Mouse (Mus musculus): ENCODE results near the gene Gm47955. TPM values are rescaled to one million over a fixed set of nuclear protein-coding genes. Genes with fewer than 3 reads are reported as not detected.

Gm47955 gene
- not detected in 2 replicates for polyA plus RNA-seq (2012; rRNA removed)

DNA sequence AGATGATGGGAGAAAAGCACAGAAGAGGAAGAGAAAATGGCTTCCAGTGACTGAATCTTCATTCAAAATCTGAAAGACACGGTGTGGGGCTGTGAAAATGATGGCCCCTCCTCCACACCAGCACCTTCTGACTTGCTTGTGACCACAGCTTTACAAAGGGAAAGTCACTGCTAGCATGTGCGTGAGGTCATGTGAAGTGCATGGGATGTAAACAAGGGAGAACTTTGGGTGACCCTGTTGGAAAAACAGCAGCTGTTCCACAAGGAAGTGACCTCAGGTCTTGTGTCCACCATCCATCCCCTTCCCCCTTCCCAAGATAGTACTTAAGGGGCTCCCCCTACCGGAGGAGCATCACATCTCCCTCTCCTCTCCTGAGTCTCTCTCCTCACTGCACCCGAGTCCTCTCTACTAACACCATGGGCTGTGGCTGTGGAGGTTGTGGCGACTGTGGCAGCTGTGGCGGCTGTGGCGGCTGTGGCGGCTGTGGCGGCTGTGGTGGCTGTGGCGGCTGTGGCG, at the start of gene Gm47955:
TSS of gene Gm47955 (plus strand) at position 417 of the 516 bp plus-strand sequence.

DNA sequence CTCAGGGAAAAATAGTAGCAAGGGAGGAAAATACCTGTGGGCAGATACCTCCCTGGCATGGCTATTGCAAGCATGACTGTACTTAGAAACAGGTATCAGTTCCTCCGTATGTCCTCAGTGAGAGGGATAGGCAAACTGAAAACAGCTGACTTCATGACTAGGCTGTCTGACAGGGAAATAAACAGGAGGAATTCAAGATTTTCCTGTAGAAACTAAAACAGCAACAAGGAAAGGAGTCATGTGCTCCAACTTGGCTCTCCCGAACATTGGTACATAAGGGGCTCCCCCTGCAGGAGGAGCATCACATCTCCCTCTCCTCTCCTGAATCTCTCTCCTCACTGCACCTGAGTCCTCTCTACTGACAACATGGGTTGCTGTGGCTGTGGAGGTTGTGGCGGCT, 47.1 kb upstream of the Gm47955 start, which contains the start of gene A030005L19Rik:
TSS of gene A030005L19Rik (plus strand) at position 301 of the 400 bp plus-strand sequence.

DNA sequence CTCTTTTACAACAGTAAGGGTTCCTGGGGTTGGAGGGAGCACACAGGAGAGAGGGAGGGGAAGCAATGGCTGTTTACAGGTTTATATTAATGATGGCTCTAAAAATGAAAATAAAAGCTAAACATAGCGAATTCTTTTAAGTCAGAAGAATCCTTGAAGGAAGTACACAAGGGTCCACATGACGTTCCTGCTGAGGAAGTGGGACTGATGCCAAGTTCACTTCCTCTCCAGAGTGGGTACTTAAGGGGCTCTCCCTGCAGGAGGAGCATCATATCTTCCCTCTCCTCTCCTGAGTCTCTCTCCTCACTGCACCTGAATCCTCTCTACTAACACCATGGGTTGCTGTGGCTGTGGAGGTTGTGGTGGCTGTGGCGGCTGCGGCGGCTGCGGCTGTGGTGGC, 35.4 kb upstream of the Gm47955 start, which contains the start of gene A030014E15Rik:
TSS of gene A030014E15Rik (plus strand) at position 268 of the 400 bp plus-strand sequence.

DNA sequence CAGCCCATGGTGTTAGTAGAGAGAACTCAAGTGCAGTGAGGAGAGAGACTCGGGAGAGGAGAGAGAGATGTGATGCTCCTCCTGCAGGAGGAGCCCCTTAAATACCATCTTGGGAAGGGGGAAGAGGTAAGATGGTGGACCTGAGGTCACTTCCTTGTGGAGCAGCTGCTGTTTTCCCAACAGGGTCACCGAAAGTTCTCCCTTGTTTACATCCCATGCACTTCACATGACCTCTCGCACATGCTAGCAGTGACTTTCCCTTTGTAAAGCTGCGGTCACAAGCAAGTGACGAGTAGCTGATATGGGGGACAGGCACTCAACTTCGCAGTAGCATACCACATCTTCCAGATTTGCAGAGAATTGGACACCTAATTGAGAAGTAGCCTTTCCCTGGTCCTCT, 28.8 kb upstream of the Gm47955 start, which contains the start of gene Gm6217:
TSS of gene Gm6217 (minus strand) at position 74 of the 400 bp plus-strand sequence.

DNA sequence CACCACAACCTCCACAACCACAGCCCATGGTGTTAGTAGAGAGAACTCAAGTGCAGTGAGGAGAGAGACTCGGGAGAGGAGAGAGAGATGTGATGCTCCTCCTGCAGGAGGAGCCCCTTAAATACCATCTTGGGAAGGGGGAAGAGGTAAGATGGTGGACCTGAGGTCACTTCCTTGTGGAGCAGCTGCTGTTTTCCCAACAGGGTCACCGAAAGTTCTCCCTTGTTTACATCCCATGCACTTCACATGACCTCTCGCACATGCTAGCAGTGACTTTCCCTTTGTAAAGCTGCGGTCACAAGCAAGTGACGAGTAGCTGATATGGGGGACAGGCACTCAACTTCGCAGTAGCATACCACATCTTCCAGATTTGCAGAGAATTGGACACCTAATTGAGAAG, 16.8 kb upstream of the Gm47955 start, which contains the start of gene A030003K21Rik:
TSS of gene A030003K21Rik (minus strand) at position 94 of the 400 bp plus-strand sequence.

DNA sequence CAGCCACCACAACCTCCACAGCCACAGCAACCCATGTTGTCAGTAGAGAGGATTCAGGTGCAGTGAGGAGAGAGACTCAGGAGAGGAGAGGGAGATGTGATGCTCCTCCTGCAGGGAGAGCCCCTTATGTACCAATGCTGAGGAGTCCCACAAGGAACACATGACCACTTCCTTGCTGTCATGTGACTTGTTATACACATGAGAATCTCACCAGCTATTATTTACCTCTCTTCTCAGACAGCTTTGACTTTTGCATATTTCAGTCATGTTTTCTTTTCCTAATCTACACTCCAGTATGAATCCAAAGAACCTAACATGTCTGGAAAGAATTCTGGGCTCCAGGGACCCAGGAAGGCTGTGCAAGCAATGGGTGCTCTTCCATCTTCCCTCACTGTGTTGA, 4.2 kb upstream of the Gm47955 start, which contains the start of gene Gm7544:
TSS of gene Gm7544 (minus strand) at position 101 of the 400 bp plus-strand sequence.

DNA sequence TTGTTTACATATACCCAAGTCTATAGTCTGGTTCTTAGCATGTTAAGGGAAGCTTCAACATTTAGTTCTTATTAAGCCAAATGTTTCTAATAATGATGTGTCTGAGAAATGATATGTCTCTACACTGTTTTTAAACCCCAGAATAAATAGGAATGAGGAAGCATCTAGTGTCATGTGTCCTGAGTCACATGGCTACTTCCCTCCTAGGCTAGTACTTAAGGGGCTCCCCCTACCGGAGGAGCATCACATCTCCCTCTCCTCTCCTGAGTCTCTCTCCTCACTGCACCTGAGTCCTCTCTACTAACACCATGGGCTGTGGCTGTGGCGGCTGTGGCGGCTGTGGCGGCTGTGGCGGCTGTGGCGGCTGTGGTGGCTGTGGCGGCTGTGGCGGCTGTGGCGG, 40.2 kb downstream of the Gm47955 start, which contains the start of gene Gm47959:
TSS of gene Gm47959 (plus strand) at position 243 of the 400 bp plus-strand sequence.

Other genes with a start within 250 kb of the Gm47955 start
- gene Mff, start 235.4 kb upstream of the Gm47955 start, polyA plus RNA-seq (2012; rRNA removed) = 83.3 and 93.7 TPM in 2 replicates
- not detected in 2 replicates for gene Tm4sf20, start 191.8 kb upstream of the Gm47955 start, polyA plus RNA-seq (2012; rRNA removed)
- gene Gm47791, start 189.0 kb upstream of the Gm47955 start, polyA plus RNA-seq (2012; rRNA removed) = not detected in 2 replicates
- gene Agfg1, start 120.8 kb upstream of the Gm47955 start, polyA plus RNA-seq (2012; rRNA removed) = 37.8 and 46.2 TPM in 2 replicates
- gene A030005L19Rik, start 47.0 kb upstream of the Gm47955 start, polyA plus RNA-seq (2012; rRNA removed) = 1.8 and 2.1 TPM in 2 replicates
- 0.09 TPM in 2 replicates for gene A030014E15Rik, start 35.4 kb upstream of the Gm47955 start, polyA plus RNA-seq (2012; rRNA removed)
- gene Gm6217, start 28.9 kb upstream of the Gm47955 start, polyA plus RNA-seq (2012; rRNA removed) = not detected in 2 replicates
- gene A030003K21Rik, start 16.9 kb upstream of the Gm47955 start, polyA plus RNA-seq (2012; rRNA removed) = not detected in 2 replicates
- not detected in 2 replicates for gene Gm7544, start 4.3 kb upstream of the Gm47955 start, polyA plus RNA-seq (2012; rRNA removed)
- gene Gm47959, start 40.3 kb downstream of the Gm47955 start, polyA plus RNA-seq (2012; rRNA removed) = not detected in 2 replicates
- gene Slc19a3, start 78.2 kb downstream of the Gm47955 start, polyA plus RNA-seq (2012; rRNA removed) = 0.03 and 0.06 TPM in 2 replicates
- not detected in 2 replicates for gene Krtap28-10, start 82.2 kb downstream of the Gm47955 start, polyA plus RNA-seq (2012; rRNA removed)
- not detected in 2 replicates for gene Gm47969, start 84.6 kb downstream of the Gm47955 start, polyA plus RNA-seq (2012; rRNA removed)
- gene A030005K14Rik, start 99.1 kb downstream of the Gm47955 start, polyA plus RNA-seq (2012; rRNA removed) = not detected in 2 replicates
- not detected in 2 replicates for gene Krtap28-13, start 100.6 kb downstream of the Gm47955 start, polyA plus RNA-seq (2012; rRNA removed)
- 0.05 and 0.09 TPM in 2 replicates for gene Ccl20, start 156.5 kb downstream of the Gm47955 start, polyA plus RNA-seq (2012; rRNA removed)
- 0.01 TPM in 1 of 2 replicates, not detected in the other for gene Daw1, start 199.5 kb downstream of the Gm47955 start, polyA plus RNA-seq (2012; rRNA removed)

All from liver, embryonic 14 days (tissue).